Mouse (Mus musculus): ENCODE results near the gene Kat6b.
A peak's percentile ranks its signal among the peaks of the same experiment; 100 is the strongest.

Gene Kat6b

GRCm38 (mm10) chr14:21561396-21562065 is 80.3 kb downstream of the Kat6b start:
- DNase-seq = no peak

DNA sequence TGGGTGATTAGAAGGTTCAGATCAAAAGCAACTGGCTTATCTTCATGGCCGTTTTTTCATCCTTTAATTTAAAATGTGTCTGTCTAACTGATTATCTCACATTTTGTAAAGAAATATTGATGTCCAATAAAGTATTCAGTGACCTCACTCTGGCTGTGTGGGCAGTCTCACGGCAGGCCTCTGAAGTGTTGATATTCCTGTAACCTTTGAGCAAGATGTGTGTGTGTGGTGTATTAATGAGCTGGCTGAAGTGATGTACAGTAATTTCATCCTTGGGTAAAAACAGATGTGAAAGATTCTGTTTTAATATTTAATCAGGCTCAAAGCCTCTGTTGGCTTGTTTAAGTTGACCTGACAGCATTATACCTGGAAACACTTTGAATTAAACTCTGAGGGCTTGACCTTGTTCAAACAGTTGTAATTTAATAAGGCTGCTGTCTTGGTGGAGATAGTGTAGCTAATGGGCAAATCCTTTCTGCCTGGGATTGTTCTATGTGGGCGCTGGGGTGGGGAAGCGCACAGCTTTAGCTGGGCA is 82.4 kb downstream of the Kat6b start:
- DNase-seq = no peak

DNA sequence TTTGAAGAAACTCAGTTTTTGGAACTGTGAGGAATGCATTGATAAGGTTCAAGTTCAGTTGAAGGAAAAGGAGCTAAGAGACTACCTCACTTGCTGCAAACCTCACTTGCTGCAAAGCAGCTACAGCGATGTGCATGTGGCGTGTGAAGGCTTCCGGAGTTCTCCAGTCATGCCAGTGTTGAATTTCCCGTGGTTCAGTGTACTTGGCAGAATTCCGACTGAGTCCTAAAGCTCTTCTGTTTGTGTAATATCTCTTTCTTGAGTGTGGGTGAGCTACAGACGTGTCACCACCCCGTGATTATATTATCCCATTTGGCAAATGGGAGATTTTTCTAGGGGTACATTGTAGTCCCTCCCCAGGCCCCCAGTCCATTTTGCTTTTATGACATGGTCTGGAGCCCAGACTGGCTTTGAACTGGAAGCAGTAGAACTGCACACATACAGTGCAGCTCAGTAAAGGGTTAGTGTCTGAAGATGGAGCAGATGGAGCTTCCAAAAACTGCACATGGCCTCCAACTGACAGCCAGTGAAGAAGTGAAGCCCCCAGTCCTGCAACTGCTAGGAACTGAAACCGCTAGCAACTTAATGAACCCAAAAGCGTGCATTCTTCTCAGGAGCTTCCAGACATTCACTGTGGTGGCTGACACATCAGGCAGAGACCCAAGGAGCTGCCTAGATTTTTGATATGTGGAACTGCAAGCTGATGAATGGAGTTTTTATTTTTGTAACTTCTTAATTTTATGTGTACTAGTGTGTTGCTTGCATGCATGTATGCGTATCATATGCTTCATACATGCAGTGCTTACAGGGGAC is 84.5 kb downstream of the Kat6b start:
- DNase-seq = no peak

DNA sequence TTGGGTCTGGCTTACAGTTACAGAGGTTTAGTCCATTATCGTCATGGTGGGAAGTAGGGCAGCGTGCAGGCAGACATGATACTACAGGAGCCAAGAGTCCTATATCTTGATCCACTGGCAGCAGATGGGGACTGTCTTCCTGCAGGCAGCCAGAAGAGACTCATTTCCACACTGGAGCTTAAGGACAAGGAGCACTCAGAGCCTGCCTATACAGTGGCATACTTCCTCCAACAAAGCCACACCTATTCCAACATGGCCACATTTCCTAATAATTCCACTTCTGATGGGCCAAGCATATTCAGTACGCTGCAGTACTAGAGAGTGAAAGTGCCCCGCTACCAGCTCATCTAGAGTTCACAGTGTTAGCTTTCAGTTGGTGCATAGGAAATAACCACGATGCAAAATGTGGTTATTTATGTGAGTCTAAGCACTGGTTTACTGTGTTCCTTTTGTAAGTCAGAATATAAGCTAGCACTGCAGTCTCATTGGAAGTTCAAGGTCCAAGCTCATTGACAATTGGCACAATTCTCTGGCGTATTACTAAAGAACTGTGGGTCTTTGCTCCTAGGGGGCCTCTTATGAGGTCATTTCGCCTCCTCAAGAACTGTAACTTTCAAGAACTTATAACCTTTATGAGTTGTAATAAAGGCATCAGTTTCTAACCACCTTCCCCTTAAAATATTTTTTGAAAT is 86.2 kb downstream of the Kat6b start:
- DNase-seq = no peak

DNA sequence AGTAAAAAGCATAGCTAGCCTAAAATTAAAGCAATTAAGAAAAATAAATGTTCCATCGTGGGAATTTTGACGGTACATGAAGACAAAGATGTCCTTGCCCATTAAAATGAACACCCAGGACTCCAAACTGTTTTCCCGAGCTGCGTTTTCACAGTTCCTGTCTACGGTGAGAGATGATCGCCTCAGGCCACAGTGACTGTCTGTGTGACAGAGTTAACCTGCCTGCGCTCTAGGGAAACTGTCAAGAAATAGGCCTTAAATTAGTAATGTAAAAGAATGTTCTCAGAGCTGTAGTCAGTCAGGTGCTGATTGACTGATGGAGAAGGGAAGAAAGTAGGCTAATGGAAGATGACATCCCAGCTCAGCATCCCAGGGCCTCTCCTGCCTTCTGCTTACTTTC is 87.6 kb downstream of the Kat6b start:
- no peak for DNase-seq

GRCm38 (mm10) chr14:21574686-21575309 is 93.6 kb downstream of the Kat6b start:
- no peak for DNase-seq

- no peak for DNase-seq
Measured at GRCm38 (mm10) chr14:21576867-21577266, 95.6 kb downstream of the Kat6b start.

GRCm38 (mm10) chr14:21581198-21581597 is 100.0 kb downstream of the Kat6b start:
- no peak for DNase-seq

DNA sequence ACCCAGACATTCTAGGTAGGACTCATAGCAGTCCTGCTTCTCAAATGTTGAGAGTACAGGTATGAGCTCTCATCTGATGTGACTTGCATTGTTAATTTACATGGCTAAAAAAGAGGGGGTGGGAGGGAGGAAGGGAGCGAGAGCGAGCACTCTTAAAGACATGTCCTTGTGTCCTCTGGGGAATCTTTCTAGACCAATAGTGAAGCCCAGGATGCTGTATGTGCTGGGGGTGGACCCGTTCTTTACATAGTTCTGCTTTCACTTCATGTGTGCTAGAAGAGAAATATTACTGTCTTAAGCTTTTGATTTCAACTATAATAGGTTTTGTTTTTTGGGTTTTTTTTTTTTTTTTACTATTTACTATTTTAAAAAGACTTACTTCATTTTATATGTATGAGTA is 101.1 kb downstream of the Kat6b start:
- DNase-seq = no peak

DNA sequence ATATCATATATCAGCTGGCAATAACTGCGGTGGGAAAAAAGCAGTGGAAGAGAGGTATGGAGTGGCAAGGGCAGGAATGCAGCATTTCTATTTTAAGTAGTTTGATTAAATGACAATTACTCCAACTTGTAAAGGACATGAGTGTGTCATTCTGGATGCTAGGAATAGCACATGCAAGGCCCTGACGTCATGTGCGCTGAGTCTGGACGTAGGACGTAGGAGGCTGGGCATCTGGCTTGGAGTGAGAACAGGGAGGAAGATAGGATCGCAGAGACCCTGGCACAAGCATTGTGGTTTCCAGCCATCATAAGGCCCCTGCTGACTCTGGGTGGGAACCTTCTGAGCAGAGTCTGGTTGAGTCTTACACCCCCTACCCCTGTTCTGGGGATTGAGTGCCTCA is 101.8 kb downstream of the Kat6b start:
- no peak for DNase-seq

GRCm38 (mm10) chr14:21583868-21584267 is 102.6 kb downstream of the Kat6b start:
- DNase-seq = no peak

DNA sequence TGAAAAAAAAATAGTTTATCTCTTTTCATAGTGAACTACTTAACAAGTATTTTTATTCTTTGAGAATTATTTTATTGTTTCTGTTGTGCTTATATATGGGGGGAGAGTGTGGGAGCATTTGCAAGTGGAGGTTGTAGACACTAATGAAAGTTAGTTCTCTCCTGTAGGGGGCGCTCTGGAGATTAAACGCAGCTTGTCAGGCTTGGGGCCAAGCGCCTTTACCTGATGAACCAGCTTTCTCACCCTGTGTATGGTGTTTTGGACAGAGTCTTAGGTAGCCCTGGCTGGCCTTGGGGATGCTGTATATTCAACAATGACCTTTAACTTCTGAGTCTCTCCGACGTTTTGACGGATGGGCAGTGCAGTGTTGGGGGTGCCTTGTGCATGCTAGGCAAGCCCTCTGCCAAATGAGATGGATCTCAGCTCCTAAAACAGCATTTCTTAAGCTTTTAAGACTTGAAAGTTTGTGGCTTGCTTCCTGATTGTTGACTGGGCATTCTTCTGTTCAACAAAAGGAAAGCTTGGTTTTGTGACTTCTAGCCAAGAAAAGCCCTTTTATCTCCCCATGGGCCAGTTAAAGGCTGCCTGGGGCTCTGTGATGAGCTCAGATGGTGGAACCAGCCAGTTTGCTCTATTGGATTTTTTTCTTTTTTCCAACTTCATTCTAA is 103.4 kb downstream of the Kat6b start:
- no peak for DNase-seq

- DNase-seq = no peak
Measured at GRCm38 (mm10) chr14:21585491-21586251, 104.4 kb downstream of the Kat6b start.

GRCm38 (mm10) chr14:21586481-21587118 is 105.4 kb downstream of the Kat6b start:
- no peak for DNase-seq

DNA sequence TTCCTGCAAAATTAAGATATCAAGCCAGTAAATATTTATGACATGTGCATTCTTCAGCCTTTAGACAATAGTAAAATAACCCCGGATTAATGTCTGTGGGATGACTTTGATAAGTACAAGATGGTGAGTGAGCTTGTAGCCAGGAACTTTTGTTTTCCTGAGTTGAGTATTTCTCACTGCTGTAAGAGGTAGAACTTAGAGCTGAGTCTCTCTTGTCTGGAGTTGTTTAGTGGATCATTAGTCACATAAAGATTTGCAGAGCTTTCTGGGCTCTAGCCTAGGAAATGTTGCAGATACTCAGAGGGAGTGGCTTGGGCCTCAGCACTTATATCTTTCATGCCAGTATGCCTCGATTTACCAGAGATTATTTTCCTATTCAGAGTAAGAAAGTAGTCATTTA is 106.7 kb downstream of the Kat6b start:
- no peak for DNase-seq

GRCm38 (mm10) chr14:21589620-21590019 is 108.4 kb downstream of the Kat6b start:
- peak; percentile 79 for DNase-seq

- no peak for DNase-seq
Measured at GRCm38 (mm10) chr14:21590205-21590604, 109.0 kb downstream of the Kat6b start.

- DNase-seq = no peak
Measured at GRCm38 (mm10) chr14:21592152-21592551, 110.9 kb downstream of the Kat6b start.

DNA sequence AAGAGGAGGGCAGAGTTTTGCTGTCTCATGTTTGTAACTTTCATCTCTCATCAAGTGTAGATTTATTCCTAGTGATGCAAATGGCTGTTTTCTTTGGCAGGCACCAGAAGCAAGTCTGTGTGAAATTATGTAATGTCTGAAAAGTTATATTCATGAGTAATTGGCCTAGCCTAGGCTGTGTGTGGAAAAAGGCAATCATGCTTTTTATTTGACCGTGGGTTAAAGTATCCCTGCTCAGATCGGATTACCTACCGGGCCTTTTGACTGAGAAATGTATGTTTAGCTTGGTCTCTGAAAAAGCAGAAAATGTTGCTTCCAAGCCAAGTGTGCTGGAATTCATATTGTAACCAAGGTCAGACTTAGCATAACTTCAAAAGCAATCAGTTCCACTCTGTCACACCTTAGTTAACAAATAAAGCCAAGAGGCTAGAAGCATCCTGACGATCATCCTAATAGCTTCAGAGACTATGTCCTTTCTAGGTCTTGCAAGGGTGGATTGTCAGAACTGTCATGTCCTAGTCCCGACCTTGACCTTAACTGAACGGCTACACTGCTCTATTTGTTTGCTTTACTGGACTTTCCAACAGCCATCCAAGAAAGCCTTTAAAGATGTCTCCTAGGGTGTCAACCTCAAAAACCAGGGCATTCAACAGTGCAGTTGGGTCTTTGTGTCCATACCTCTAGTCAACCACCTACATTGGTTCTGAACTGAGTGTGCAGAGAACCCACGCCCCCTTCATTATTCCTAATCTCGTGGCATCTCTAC is 111.9 kb downstream of the Kat6b start:
- DNase-seq = no peak

DNA sequence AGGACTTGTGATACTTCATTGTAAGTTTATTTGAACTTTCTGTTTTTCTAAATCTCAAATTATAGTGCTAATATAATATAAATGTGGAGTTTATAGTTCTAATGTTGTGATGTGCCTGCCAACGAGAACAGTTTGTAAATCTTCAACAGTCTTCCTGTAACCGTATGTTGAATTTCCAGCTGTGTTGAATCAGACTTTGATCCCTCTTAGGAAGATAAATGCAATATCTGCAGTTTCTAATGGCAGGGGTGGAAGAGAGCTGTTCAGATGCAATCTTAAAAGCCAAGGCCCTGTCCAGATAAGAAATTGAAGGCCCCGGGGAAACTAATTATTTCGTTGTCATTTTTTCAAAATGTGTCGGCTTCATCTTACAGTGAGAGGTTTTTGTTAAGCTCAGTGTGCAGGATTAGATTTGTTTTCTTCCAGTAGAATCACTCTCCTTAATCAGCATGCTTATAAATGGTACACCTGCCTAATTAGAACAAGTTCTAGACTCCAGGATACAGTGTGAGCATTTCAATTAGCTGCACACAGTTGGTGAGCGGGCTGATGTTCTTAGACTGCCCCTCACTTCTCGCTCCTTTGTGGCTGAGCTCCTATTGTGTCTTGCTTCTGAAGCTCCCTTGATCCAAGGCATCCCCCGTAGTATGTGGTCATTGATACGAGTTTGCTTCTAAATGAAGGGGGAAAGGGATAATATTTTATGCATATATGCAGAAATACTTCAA is 118.4 kb downstream of the Kat6b start:
- no peak for DNase-seq
